Mouse (Mus musculus): ENCODE data around the gene Phf10.

- TF ChIP-seq CTCF (conservative IDR thresholded peaks at IDR 0.05; ENCODE audit: low read length), result no peak
- no peak for TF ChIP-seq NANOG (IDR thresholded peaks at IDR 0.05; ENCODE audit: borderline replicate concordance, low read length)
Measured at GRCm38 (mm10) chr17:14906611-14907010, 54.5 kb downstream of the Phf10 start.
